Mouse (Mus musculus) olfactory bulb, adult 2 months (tissue): Measurements from ENCODE around the gene Gatad2b. TPM values are rescaled to one million over a fixed set of nuclear protein-coding genes. Genes with fewer than 3 reads are reported as not detected.
"Not testable (repeated sequence)": the region's sequence is repeated elsewhere in the genome, so short reads cannot be mapped to it uniquely, and the experiment has no call there.

Source experiments
- H3K27ac ChIP-seq: fragments of 200-500 bp; 2 replicates; pipeline ENCODE4 v1.5.1; 2012; ENCODE audit warnings: low read depth, low read length; ENCODE audit not compliant: insufficient read depth
- H3K4me1 ChIP-seq: fragments of 200-500 bp; 2 replicates; pipeline ENCODE4 v1.6.1; 2012; ENCODE audit warnings: low read length; ENCODE audit not compliant: control insufficient read depth, insufficient read depth
- H3K4me3 ChIP-seq: fragments of 200-500 bp; 2 replicates; pipeline ENCODE4 v1.5.1; 2012; ENCODE audit warnings: mild to moderate bottlenecking, low read depth, low read length, moderate library complexity; ENCODE audit not compliant: insufficient read depth
- CTCF ChIP-seq: fragments of 200-500 bp; IDR thresholded peaks from 2 replicates; pipeline ENCODE4 v1.5.1; 2012; ENCODE audit warnings: low read depth, mild to moderate bottlenecking, low read length, moderate library complexity; ENCODE audit not compliant: insufficient read depth
- POLR2A ChIP-seq: fragments of 200-500 bp; IDR thresholded peaks from 2 replicates; pipeline ENCODE4 v1.6.1; 2012; ENCODE audit warnings: mild to moderate bottlenecking, low read depth, low read length, moderate library complexity; ENCODE audit not compliant: insufficient read depth
- WGBS: fragments of 180-500 bp; shearing (Covaris S2); methylation state at CpG from one replicate; pipeline ENCODE4 v1.1.7; 2018; 5-methylcytosine and 5-hydroxymethylcytosine counted together
- polyA plus RNA-seq: library from polyadenylated mRNA; stranded (reverse); fragments of >200 nt; gene quantifications from 2 replicates; pipeline ENCODE4 v1.2.4, GENCODE M21; 2012; ENCODE audit warnings: low replicate concordance; ENCODE audit not compliant: missing spikeins, insufficient read depth, insufficient read length

Gene Gatad2b
- 118 TPM in 1 of 2 replicates, not detected in the other for polyA plus RNA-seq

DNA sequence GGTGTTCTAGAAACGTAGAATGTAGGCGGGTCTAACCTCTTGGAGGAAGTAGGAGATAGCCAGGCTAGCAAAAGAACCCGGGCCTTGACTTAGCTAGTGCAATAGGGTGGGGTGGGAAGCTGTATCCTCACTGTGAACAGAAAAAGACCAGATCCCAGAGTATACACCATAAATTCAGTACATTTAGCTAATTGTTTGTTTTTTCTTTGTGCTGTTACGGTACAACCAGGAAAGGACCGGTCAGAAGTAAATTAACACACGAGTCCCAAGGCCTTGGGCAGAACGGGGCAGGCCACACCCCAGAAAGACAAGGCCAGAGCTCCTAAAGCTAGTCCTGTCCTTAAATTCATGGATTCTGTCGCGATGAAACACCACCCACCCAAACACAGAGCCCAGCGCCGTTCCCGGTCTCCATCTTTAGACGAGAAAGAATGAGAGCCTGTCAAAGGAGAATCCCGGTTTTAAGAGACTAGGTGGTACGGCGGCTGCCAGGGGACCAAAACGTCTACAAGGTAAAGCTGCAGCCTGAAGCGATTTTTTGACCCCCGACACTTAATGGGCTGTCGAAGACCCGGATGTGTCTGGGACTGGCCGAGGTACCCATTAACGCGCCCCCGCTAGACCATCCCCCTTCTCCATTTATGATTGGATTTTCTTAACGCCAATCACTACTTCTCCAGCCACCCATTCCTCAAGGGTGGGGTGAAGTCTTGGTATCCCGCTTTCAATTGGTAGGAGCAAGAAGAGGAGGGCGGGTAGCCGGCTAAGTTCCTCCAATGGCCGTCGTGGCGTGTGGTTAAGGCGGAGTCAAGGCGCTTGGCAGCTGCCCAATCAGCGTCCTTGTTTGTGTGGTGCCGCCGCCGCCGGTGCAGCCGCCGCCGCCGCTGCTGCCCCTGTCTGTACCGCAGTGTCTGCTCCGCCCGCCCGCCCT lies at the start of gene Gatad2b:
Gene Gatad2b (plus strand): TSS at position 834 of the 931 bp plus-strand sequence.
- no peak for TF ChIP-seq CTCF
- TF ChIP-seq POLR2A: peak; percentile 43; the same call in 1 of the 2 replicates
- WGBS: under 1% methylated on average over 43 of the region's 47 CpGs
- H3K4me3 ChIP-seq: peak within 1 kb of the TSS; percentile 97
- H3K4me1 ChIP-seq: no peaks in the 10 kb centered on the region
- H3K27ac ChIP-seq: peak within 1 kb of the TSS; percentile 98

GRCm38 (mm10) chr3:90245406-90245805 lies 47.6 kb upstream of the Gatad2b start:
- 35% methylated on average over 2 of the region's 2 CpGs for WGBS
- no peak overlapping the region for H3K4me3 ChIP-seq
- no peak for TF ChIP-seq POLR2A
- TF ChIP-seq CTCF: no peak

GRCm38 (mm10) chr3:90247630-90247959 lies 45.4 kb upstream of the Gatad2b start:
- 0% methylated on average over 3 of the region's 3 CpGs for WGBS
- H3K4me1 ChIP-seq: peaks cover 12% of the 10 kb centered on the region
- H3K4me3 ChIP-seq: peak overlapping the region; percentile 45
- H3K27ac ChIP-seq: peak overlapping the region; percentile 93
- TF ChIP-seq CTCF: no peak
- TF ChIP-seq POLR2A: no peak

More at GRCm38 (mm10) chr3:90245406-90245805, 47.6 kb upstream of the Gatad2b start:
- H3K27ac ChIP-seq: no peak overlapping the region
- peaks cover 12% of the 10 kb centered on the region for H3K4me1 ChIP-seq

DNA sequence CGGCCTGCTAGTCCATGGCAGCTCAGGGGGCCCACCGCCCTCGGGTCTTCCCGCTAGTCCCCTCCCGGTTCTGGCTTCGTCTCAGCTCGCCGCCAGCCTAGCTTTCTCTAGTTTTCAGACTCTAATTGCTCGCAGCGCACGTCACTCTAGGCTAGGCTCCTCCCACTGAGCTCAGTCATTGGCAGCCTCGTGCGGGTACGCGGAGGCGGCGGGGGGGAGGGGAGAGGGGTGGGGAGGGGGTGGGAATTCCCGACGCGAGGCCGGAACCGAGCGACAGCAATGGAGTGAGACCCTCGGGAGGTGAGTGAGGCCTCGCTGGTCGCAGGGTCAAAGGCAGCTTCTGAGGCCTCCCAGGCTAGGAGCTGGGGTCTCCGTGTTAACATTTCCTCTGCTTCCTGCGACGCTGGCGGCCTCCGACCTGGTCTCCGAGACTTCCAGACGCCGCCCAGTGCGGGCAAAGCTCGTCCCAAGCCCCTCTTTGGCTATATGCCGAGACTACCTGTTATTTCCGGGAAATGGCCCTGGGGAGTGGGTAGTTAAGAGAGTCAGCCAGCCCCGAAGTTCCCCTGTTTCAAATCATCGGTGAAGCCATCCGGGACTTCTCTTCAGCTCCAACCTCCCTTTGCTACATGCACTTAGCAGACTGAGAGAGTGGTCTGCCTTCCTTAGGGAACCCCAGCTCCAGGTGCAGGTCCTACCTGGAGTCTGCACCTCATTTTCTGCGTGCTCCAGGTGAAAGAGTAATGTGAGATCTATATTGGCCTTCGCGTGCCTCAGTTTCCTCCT lies 44.8 kb upstream of the Gatad2b start, which contains the start of gene Slc39a1:
Gene Slc39a1 (plus strand): TSS at position 213 of the 786 bp plus-strand sequence.
- WGBS: under 1% methylated on average over 43 of the region's 44 CpGs
- H3K27ac ChIP-seq: peak within 1 kb of the TSS; percentile 93
- H3K4me3 ChIP-seq: peak within 1 kb of the TSS; percentile 68
- peaks cover 7% of the 10 kb centered on the region for H3K4me1 ChIP-seq
- TF ChIP-seq CTCF (no peak), POLR2A (peak; percentile 51)

GRCm38 (mm10) chr3:90248746-90249100 lies 44.3 kb upstream of the Gatad2b start:
- TF ChIP-seq POLR2A (no peak), CTCF (no peak)
- Histone ChIP-seq H3K4me1 (peaks cover 6% of the 10 kb centered on the region), H3K4me3 (peak overlapping the region; percentile 68), H3K27ac (0 out of 2 replicates have a peak overlapping the region, but pooled peaks have one; percentile 57)
- WGBS: 1% methylated on average over 10 of the region's 10 CpGs

GRCm38 (mm10) chr3:90250791-90251190 lies 42.2 kb upstream of the Gatad2b start:
- WGBS: 86% methylated on average over 6 of the region's 6 CpGs
- TF ChIP-seq POLR2A: no peak
- TF ChIP-seq CTCF: no peak
- Histone ChIP-seq H3K4me1 (peaks cover 7% of the 10 kb centered on the region), H3K4me3 (no peak overlapping the region), H3K27ac (no peak overlapping the region)

GRCm38 (mm10) chr3:90251731-90252226 lies 41.2 kb upstream of the Gatad2b start:
- peaks cover 12% of the 10 kb centered on the region for H3K4me1 ChIP-seq
- not testable (repeated sequence) for H3K27ac ChIP-seq
- WGBS: 88% methylated on average over 11 of the region's 12 CpGs

GRCm38 (mm10) chr3:90252659-90253058 lies 40.3 kb upstream of the Gatad2b start:
- 85% methylated on average over 2 of the region's 2 CpGs for WGBS
- H3K4me3 ChIP-seq, H3K27ac ChIP-seq: not testable (repeated sequence)
- peaks cover 12% of the 10 kb centered on the region for H3K4me1 ChIP-seq

More at GRCm38 (mm10) chr3:90251731-90252226, 41.2 kb upstream of the Gatad2b start:
- not testable (repeated sequence) for H3K4me3 ChIP-seq

- WGBS: 65% methylated on average over 1 of the region's 1 CpGs
- peaks cover 12% of the 10 kb centered on the region for H3K4me1 ChIP-seq
- not testable (repeated sequence) for H3K27ac ChIP-seq, H3K4me3 ChIP-seq
Observed at GRCm38 (mm10) chr3:90253174-90253573, 39.8 kb upstream of the Gatad2b start.
